Mouse (Mus musculus) MEL (cell line): ENCODE measurements around the gene Lgals3. TPM values are rescaled to one million over a fixed set of nuclear protein-coding genes. Genes with fewer than 3 reads are reported as not detected.

Experiments used
- DNase-seq: peaks from one replicate; pipeline ENCODE4 v3.0.0; 2011; ENCODE audit warnings: low read depth, low spot score
- H3K27ac ChIP-seq: 2 replicates; pipeline ENCODE4 v1.5.1; 2012; ENCODE audit warnings: low read depth, mild to moderate bottlenecking, control low read depth, low read length, moderate library complexity; ENCODE audit not compliant: control insufficient read depth
- H3K27me3 ChIP-seq, 2 experiments: fragments of 150-350 bp in 1 of 2; sonication (generic) in 1 of 2; 2 replicates each; pipeline ENCODE4 v1.6.1; 2012; ENCODE audit warnings: low read length in 2 of 2, mild to moderate bottlenecking in 2 of 2, improper control_type of control experiment in 1 of 2, moderate library complexity in 1 of 2; ENCODE audit not compliant: insufficient read depth in 2 of 2, control insufficient read depth in 1 of 2
- H3K36me3 ChIP-seq, 2 experiments: 2 replicates each; pipeline ENCODE4 v1.6.1; 2012 to 2014; ENCODE audit warnings: low read length in 2 of 2, improper control_type of control experiment in 1 of 2, inconsistent platforms in 1 of 2, mild to moderate bottlenecking in 1 of 2; ENCODE audit not compliant: insufficient read depth in 2 of 2, control insufficient read depth in 1 of 2
- H3K4me1 ChIP-seq, 2 experiments: fragments of 150-350 bp in 1 of 2; sonication (generic) in 1 of 2; 2 replicates each; pipeline ENCODE4 v1.6.1; 2012; ENCODE audit warnings: low read length in 2 of 2, improper control_type of control experiment in 1 of 2, mild to moderate bottlenecking in 1 of 2; ENCODE audit not compliant: insufficient read depth in 2 of 2, control insufficient read depth in 1 of 2
- H3K4me3 ChIP-seq, 2 experiments: fragments of 150-350 bp in 1 of 2; sonication (generic) in 1 of 2; 2 replicates each; pipeline ENCODE4 v1.5.1; 2012; ENCODE audit warnings: low read depth in 2 of 2, low read length in 2 of 2, mild to moderate bottlenecking in 2 of 2, moderate library complexity in 2 of 2, control low read depth in 1 of 2, improper control_type of control experiment in 1 of 2; ENCODE audit not compliant: control insufficient read depth in 1 of 2, insufficient read depth in 1 of 2
- H3K79me2 ChIP-seq: 2 replicates; pipeline ENCODE4 v1.6.1; 2012; ENCODE audit warnings: mild to moderate bottlenecking, low read length, moderate library complexity; ENCODE audit not compliant: control insufficient read depth, poor library complexity, insufficient read depth
- H3K9ac ChIP-seq: 2 replicates; pipeline ENCODE4 v1.6.1; 2012; ENCODE audit warnings: low read depth, mild to moderate bottlenecking, control low read depth, low read length, moderate library complexity; ENCODE audit not compliant: control insufficient read depth, poor library complexity, severe bottlenecking
- H3K9me3 ChIP-seq: fragments of 150-350 bp; sonication (generic); replicated peaks from 2 replicates; pipeline ENCODE4 v1.6.1; 2012; ENCODE audit warnings: mild to moderate bottlenecking, low read length, improper control_type of control experiment, moderate library complexity; ENCODE audit not compliant: insufficient read depth
- BHLHE40 ChIP-seq: IDR thresholded peaks from 2 replicates; pipeline ENCODE4 v1.6.1; 2012; ENCODE audit warnings: low read depth, mild to moderate bottlenecking, inconsistent platforms, low read length, improper control_type of control experiment, borderline replicate concordance
- CHD1 ChIP-seq: IDR thresholded peaks from 2 replicates; pipeline ENCODE4 v1.6.1; 2012; ENCODE audit warnings: low read depth, mild to moderate bottlenecking, inconsistent platforms, low read length, improper control_type of control experiment
- CHD2 ChIP-seq: IDR thresholded peaks from 2 replicates; pipeline ENCODE4 v1.6.1; 2011; ENCODE audit warnings: low read length, improper control_type of control experiment
- CTCF ChIP-seq, 3 experiments: IDR thresholded peaks in 2 of 3; conservative IDR thresholded peaks in 1 of 3; 2 replicates each; pipeline ENCODE4 v1.5.1; 2011 to 2012; ENCODE audit warnings: low read length in 3 of 3, low read depth in 2 of 3, mild to moderate bottlenecking in 2 of 3, improper control_type of control experiment in 1 of 3, inconsistent platforms in 1 of 3, mixed read lengths in 1 of 3, moderate library complexity in 1 of 3; ENCODE audit not compliant: control insufficient read depth in 1 of 3, insufficient read depth in 1 of 3, poor library complexity in 1 of 3, severe bottlenecking in 1 of 3
- ELF1 ChIP-seq: IDR thresholded peaks from 2 replicates; pipeline ENCODE4 v1.6.1; 2014; ENCODE audit warnings: low read depth, mild to moderate bottlenecking, inconsistent platforms, low read length, improper control_type of control experiment, moderate library complexity
- ETS1 ChIP-seq: IDR thresholded peaks from 2 replicates; pipeline ENCODE4 v1.6.1; 2012; ENCODE audit warnings: low read depth, mild to moderate bottlenecking, inconsistent platforms, low read length, improper control_type of control experiment, moderate library complexity
- GABPA ChIP-seq: IDR thresholded peaks from 2 replicates; pipeline ENCODE4 v1.6.1; 2012; ENCODE audit warnings: low read depth, mild to moderate bottlenecking, inconsistent platforms, low read length, improper control_type of control experiment, moderate library complexity
- GATA1 ChIP-seq: IDR thresholded peaks from 2 replicates; pipeline ENCODE4 v1.6.1; 2011; ENCODE audit warnings: low read depth, low read length, improper control_type of control experiment
- JUND ChIP-seq: IDR thresholded peaks from 2 replicates; pipeline ENCODE4 v1.6.1; 2011; ENCODE audit warnings: low read depth, mild to moderate bottlenecking, improper control_type of control experiment, low read length
- KAT2A ChIP-seq: conservative IDR thresholded peaks from 2 replicates; pipeline ENCODE4 v1.6.1; 2012; ENCODE audit warnings: low read depth, low read length, improper control_type of control experiment, inconsistent platforms
- MAFK ChIP-seq: IDR thresholded peaks from 2 replicates; pipeline ENCODE4 v1.6.1; 2011; ENCODE audit warnings: low read depth, mild to moderate bottlenecking, low read length, improper control_type of control experiment, borderline replicate concordance
- MAX ChIP-seq: IDR thresholded peaks from 2 replicates; pipeline ENCODE4 v1.6.1; 2011; ENCODE audit warnings: low read length, improper control_type of control experiment
- MAZ ChIP-seq: IDR thresholded peaks from 2 replicates; pipeline ENCODE4 v1.6.1; 2012; ENCODE audit warnings: low read depth, mild to moderate bottlenecking, inconsistent platforms, low read length, improper control_type of control experiment
- MEF2A ChIP-seq: IDR thresholded peaks from 2 replicates; pipeline ENCODE4 v1.6.1; 2014; ENCODE audit warnings: low read depth, mild to moderate bottlenecking, inconsistent platforms, low read length, improper control_type of control experiment; ENCODE audit not compliant: poor library complexity, insufficient replicate concordance, severe bottlenecking; ENCODE audit errors: extremely low read depth
- MXI1 ChIP-seq: IDR thresholded peaks from 2 replicates; pipeline ENCODE4 v1.6.1; 2011; ENCODE audit warnings: mild to moderate bottlenecking, low read depth, low read length, improper control_type of control experiment
- MYC ChIP-seq: IDR thresholded peaks from 2 replicates; pipeline ENCODE4 v1.6.1; 2011; ENCODE audit warnings: low read depth, mild to moderate bottlenecking, low read length, improper control_type of control experiment, moderate library complexity
- RAD21 ChIP-seq: IDR thresholded peaks from 2 replicates; pipeline ENCODE4 v1.6.1; 2011; ENCODE audit warnings: mild to moderate bottlenecking, low read depth, low read length, improper control_type of control experiment
- RCOR1 ChIP-seq: IDR thresholded peaks from 2 replicates; pipeline ENCODE4 v1.6.1; 2012; ENCODE audit warnings: low read depth, mild to moderate bottlenecking, inconsistent platforms, low read length, improper control_type of control experiment
- SMC3 ChIP-seq: IDR thresholded peaks from 2 replicates; pipeline ENCODE4 v1.6.1; 2011; ENCODE audit warnings: low read depth, low read length, improper control_type of control experiment
- TCF12 ChIP-seq: IDR thresholded peaks from 2 replicates; pipeline ENCODE4 v1.6.1; 2014; ENCODE audit warnings: low read depth, mild to moderate bottlenecking, inconsistent platforms, low read length, improper control_type of control experiment, moderate library complexity
- UBTF ChIP-seq: IDR thresholded peaks from 2 replicates; pipeline ENCODE4 v1.6.1; 2012; ENCODE audit warnings: low read depth, mild to moderate bottlenecking, inconsistent platforms, low read length, improper control_type of control experiment, moderate library complexity, borderline replicate concordance; ENCODE audit not compliant: insufficient read depth
- ZC3H11A ChIP-seq: IDR thresholded peaks from 2 replicates; pipeline ENCODE4 v1.6.1; 2012; ENCODE audit warnings: low read depth, mild to moderate bottlenecking, inconsistent platforms, low read length, improper control_type of control experiment
- ZKSCAN1 ChIP-seq: IDR thresholded peaks from 2 replicates; pipeline ENCODE4 v1.6.1; 2012; ENCODE audit warnings: low read depth, mild to moderate bottlenecking, inconsistent platforms, low read length, improper control_type of control experiment, moderate library complexity
- ZNF384 ChIP-seq: IDR thresholded peaks from 2 replicates; pipeline ENCODE4 v1.6.1; 2012; ENCODE audit warnings: low read depth, mild to moderate bottlenecking, inconsistent platforms, low read length, improper control_type of control experiment
- polyA plus RNA-seq, 2 experiments: library from polyadenylated mRNA; stranded (reverse) in 1 of 2; unstranded in 1 of 2; fragments of >175 nt in 1 of 2; fragments of >200 nt in 1 of 2; gene quantifications; 2 replicates each; pipeline versions ENCODE4 v1.2.1 to v1.2.4; 2012; ENCODE audit warnings: low replicate concordance in 2 of 2, low read depth in 1 of 2; ENCODE audit not compliant: insufficient read length in 2 of 2, insufficient read depth in 1 of 2, missing spikeins in 1 of 2
- total RNA-seq: library from RNA; depleted of rRNA; stranded (reverse); fragments of 300-350 nt; gene quantifications from 2 replicates; pipeline ENCODE4 v1.2.3, GENCODE M21; 2012

Gene Lgals3
- total and polyA plus RNA-seq, 3 experiments = 0.12 to 1.8 TPM; not detected in 1

DNA sequence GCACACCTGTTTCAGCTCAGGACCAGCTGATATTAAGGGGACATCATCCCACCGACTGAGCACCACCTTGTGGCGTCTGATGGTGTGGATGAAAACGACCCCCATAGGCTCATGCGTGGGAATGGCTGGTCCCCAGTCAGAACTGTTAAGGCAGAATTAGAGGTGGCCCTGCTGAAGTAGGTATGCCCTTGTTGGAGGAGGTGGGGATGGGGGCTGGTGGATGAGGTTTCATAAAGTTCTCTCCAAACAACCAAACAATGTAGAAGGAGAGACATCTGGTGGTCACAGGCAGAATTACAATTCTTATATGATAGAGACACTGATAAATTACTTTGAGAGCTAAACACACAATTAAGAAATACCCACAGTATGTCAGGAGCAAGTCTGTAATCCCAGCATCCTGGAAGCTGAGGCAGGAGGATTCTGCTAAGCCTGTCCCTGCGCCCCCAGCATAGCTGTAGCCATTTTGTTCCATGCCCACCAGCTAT, 28.7 kb downstream of the Lgals3 start:
- DNase-seq = peak; percentile 67
- no peak overlapping the region for H3K4me3 ChIP-seq
- peaks cover 10 to 15% of the 10 kb centered on the region in 2 experiments for H3K36me3 ChIP-seq
- H3K27me3 ChIP-seq = no peaks in the 10 kb centered on the region
- H3K27ac ChIP-seq = no peak overlapping the region
- TF ChIP-seq GABPA (no peak), ZC3H11A (peak; percentile 83), RAD21 (peak; percentile 80), JUND (no peak), CHD2 (no peak), SMC3 (peak; percentile 85), CTCF (IDR thresholded peaks at IDR 0.05 in 2 of 3, conservative IDR thresholded peaks at IDR 0.05 in 1 of 3; ENCODE audit: control insufficient read depth in 1 of 3, insufficient read depth in 1 of 3, low read depth in 2 of 3, low read length in 3 of 3, poor library complexity in 1 of 3, severe bottlenecking in 1 of 3) (peak in 2 of 3 experiments; percentile 67 to 78; a peak in 4 of 6 replicates)
- no peak overlapping the region for H3K9ac ChIP-seq
- no peaks in the 10 kb centered on the region for H3K79me2 ChIP-seq
- no peaks in the 10 kb centered on the region for H3K9me3 ChIP-seq
- peaks cover 5 to 8% of the 10 kb centered on the region in 2 experiments for H3K4me1 ChIP-seq

DNA sequence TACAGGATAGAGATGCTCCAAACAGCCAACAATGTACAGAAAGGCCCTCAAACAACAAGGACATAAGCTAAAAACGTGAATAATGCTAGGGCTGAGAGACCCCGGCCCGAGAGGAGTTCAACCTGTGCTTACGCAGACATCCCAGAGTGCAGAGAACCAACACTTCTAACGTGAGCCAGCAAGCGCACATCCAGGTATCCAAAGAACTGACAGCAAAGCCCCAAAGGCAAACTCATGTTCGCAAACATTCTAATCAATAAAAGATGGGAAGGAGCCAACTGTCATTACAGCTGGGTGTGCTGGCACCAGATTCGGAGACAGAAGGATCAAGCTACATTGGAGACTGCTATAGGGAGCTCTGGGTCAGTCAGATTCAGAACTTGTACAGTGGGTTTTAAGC, 35.2 kb downstream of the Lgals3 start:
- no peak for DNase-seq
- H3K4me1 ChIP-seq = no peaks in the 10 kb centered on the region
- TF ChIP-seq MEF2A (no peak), TCF12 (no peak), MAZ (no peak), BHLHE40 (no peak), MAX (no peak), GABPA (no peak), ELF1 (no peak), MXI1 (no peak), GATA1 (no peak), ETS1 (no peak), CHD2 (no peak), UBTF (no peak), MYC (no peak), SMC3 (no peak), CHD1 (no peak), RCOR1 (no peak), ZNF384 (no peak), MAFK (no peak), KAT2A (no peak), ZKSCAN1 (no peak)
- no peak overlapping the region for H3K9ac ChIP-seq
- H3K79me2 ChIP-seq = no peaks in the 10 kb centered on the region; the same call in 1 of the 2 replicates
- H3K27me3 ChIP-seq = no peaks in the 10 kb centered on the region
- no peaks in the 10 kb centered on the region for H3K9me3 ChIP-seq
- H3K4me3 ChIP-seq = no peak overlapping the region
- H3K36me3 ChIP-seq = peaks cover 0 to 9% of the 10 kb centered on the region in 2 experiments; a peak in 2 of 4 replicates
- H3K27ac ChIP-seq = no peak overlapping the region
